Comparison of ENCODE assay signal across 10 mouse cellular contexts in genomic region chr5:88888413-88888700, GRCm38 (mm10). TPM values are rescaled to one million over a fixed set of nuclear protein-coding genes. Genes with fewer than 3 reads are reported as not detected.
A peak's percentile ranks its signal among the peaks of the same experiment; 100 is the strongest.
DNase-seq lines count a peak whose midpoint lies in the region; ATAC-seq and TF ChIP-seq lines count a peak whose summit lies in the region.
"Had no signal": no experiment of that assay in that cellular context is flagged by ENCODE, and none has a peak within 500 bp of the region (broad histone marks: within the 10 kb centered on the region; RNA-seq: fewer than 3 reads in every experiment).

No protein-coding gene starts in this region.

- H3K9ac ChIP-seq in forebrain, embryonic 14.5 days (ENCODE audit: low read length) = no peak overlapping the region
- no peak overlapping the region for H3K9ac ChIP-seq in limb, embryonic 11.5 days (ENCODE audit: low read length)
- 0 out of 2 replicates have a peak overlapping the region, but pooled peaks have one; percentile 67 for H3K9ac ChIP-seq in neural tube, embryonic 14.5 days (replicated peaks; ENCODE audit: low read depth, low read length)
- H3K9ac ChIP-seq: liver, embryonic 14.5 days had no signal

- no peak for ATAC-seq in forebrain, embryonic 14.5 days
- ATAC-seq in limb, embryonic 11.5 days (ENCODE audit: insufficient number of reproducible peaks, low FRiP score, low TSS enrichment, low read depth) = no peak
- no peak for ATAC-seq in neural tube, embryonic 14.5 days (ENCODE audit: low read depth)
- ATAC-seq: Patski had no signal

- H3K36me3 ChIP-seq in forebrain, embryonic 14.5 days (ENCODE audit: control insufficient read depth, insufficient read depth, low read length) = no peaks in the 10 kb centered on the region
- H3K36me3 ChIP-seq in limb, embryonic 11.5 days (ENCODE audit: control insufficient read depth, insufficient read depth, low read length) = no peaks in the 10 kb centered on the region
- H3K36me3 ChIP-seq in neural tube, embryonic 14.5 days (ENCODE audit: control insufficient read depth, insufficient read depth, low read length) = no peaks in the 10 kb centered on the region

- 20% methylated on average over 8 of the region's 8 CpGs for WGBS in lung, adult 2 months
- 29% methylated on average over 8 of the region's 8 CpGs for WGBS in forebrain, embryonic 14.5 days
- WGBS in limb, embryonic 11.5 days = 47% methylated on average over 8 of the region's 8 CpGs
- WGBS in neural tube, embryonic 14.5 days = 43% methylated on average over 8 of the region's 8 CpGs

- no peaks in the 10 kb centered on the region for H3K4me1 ChIP-seq in lung, adult 2 months (ENCODE audit: control insufficient read depth, insufficient read depth, low read length)
- 0 out of 2 replicates have a peak, but pooled peaks cover 4% of the 10 kb centered on the region for H3K4me1 ChIP-seq in forebrain, embryonic 14.5 days (ENCODE audit: control insufficient read depth, insufficient read depth, low read length)
- H3K4me1 ChIP-seq in limb, embryonic 11.5 days (ENCODE audit: control insufficient read depth, insufficient read depth, low read length) = no peaks in the 10 kb centered on the region
- H3K4me1 ChIP-seq in neural tube, embryonic 14.5 days (ENCODE audit: control insufficient read depth, insufficient read depth, low read length) = peaks cover 5% of the 10 kb centered on the region; the same call in 1 of the 2 replicates

- H3K4me3 ChIP-seq in lung, adult 2 months (replicated peaks; ENCODE audit: extremely low read depth, low read depth, low read length) = peak overlapping the region; percentile 2
- peak overlapping the region; percentile 71 for H3K4me3 ChIP-seq in forebrain, embryonic 14.5 days (ENCODE audit: low read depth, low read length)
- 0 out of 2 replicates have a peak overlapping the region, but pooled peaks have one; percentile 69 for H3K4me3 ChIP-seq in limb, embryonic 11.5 days (ENCODE audit: low read depth, low read length)
- H3K4me3 ChIP-seq in neural tube, embryonic 14.5 days (ENCODE audit: low read depth, low read length) = peak overlapping the region; percentile 66

- no peaks in the 10 kb centered on the region for H3K9me3 ChIP-seq in forebrain, embryonic 14.5 days (replicated peaks; ENCODE audit: control insufficient read depth, low read length)
- H3K9me3 ChIP-seq in limb, embryonic 11.5 days (ENCODE audit: control insufficient read depth, low read length) = no peaks in the 10 kb centered on the region
- H3K9me3 ChIP-seq in neural tube, embryonic 14.5 days (ENCODE audit: control insufficient read depth, low read length) = no peaks in the 10 kb centered on the region

- TF ChIP-seq CTCF in lung, adult 2 months (IDR thresholded peaks at IDR 0.05; ENCODE audit: insufficient read depth, low read length) = no peak

- H3K27me3 ChIP-seq in forebrain, embryonic 14.5 days (replicated peaks; ENCODE audit: control insufficient read depth, insufficient read depth, low read length) = 0 out of 2 replicates have a peak, but pooled peaks cover 3% of the 10 kb centered on the region
- H3K27me3 ChIP-seq in limb, embryonic 11.5 days (ENCODE audit: control insufficient read depth, insufficient read depth, low read length) = no peaks in the 10 kb centered on the region
- H3K27me3 ChIP-seq in neural tube, embryonic 14.5 days (ENCODE audit: control insufficient read depth, insufficient read depth, low read length) = peaks cover 6% of the 10 kb centered on the region; the same call in 1 of the 2 replicates
- H3K27me3 ChIP-seq: Patski had no signal

- DNase-seq in lung, adult 2 months = peak; percentile 33
- DNase-seq in lung, postnatal 36 days = no peak
- no peak for DNase-seq in forebrain, embryonic 14.5 days (ENCODE audit: low spot score)
- DNase-seq in limb, embryonic 11.5 days (ENCODE audit: low spot score) = no peak
- DNase-seq in T-cell, adult 2 months (ENCODE audit: low spot score) = no peak
- no peak for DNase-seq in gastrocnemius, postnatal 4 days (ENCODE audit: low spot score in 2 of 2)
- no peak for DNase-seq in right cerebral cortex, postnatal 25 days

- no peak for TF ChIP-seq POLR2A in lung, adult 2 months (IDR thresholded peaks at IDR 0.05; ENCODE audit: borderline replicate concordance, extremely low read depth, low read depth, low read length)

- no peak overlapping the region for H3K27ac ChIP-seq in forebrain, embryonic 14.5 days (ENCODE audit: low read depth, low read length)
- H3K27ac ChIP-seq in limb, embryonic 11.5 days (replicated peaks; ENCODE audit: low read depth, low read length) = no peak overlapping the region
- no peak overlapping the region for H3K27ac ChIP-seq in neural tube, embryonic 14.5 days (ENCODE audit: low read depth, low read length)
- H3K27ac ChIP-seq: liver, embryonic 14.5 days had no signal

- peak overlapping the region; percentile 96 for H3K4me2 ChIP-seq in forebrain, embryonic 14.5 days (ENCODE audit: low read length)
- H3K4me2 ChIP-seq in limb, embryonic 11.5 days (ENCODE audit: low read depth, severe bottlenecking) = peak overlapping the region; percentile 86
- H3K4me2 ChIP-seq in neural tube, embryonic 14.5 days (ENCODE audit: low read depth, low read length) = peak overlapping the region; percentile 96

RNA-seq across cellular contexts. Expression of gene Slc4a4, which starts 1.7 kb away (rescaled TPM):
- polyA plus RNA-seq in lung, adult 2 months (2012; rRNA removed) = 2.7 and 4.8 TPM in 2 replicates
- polyA plus RNA-seq in forebrain, embryonic 14.5 days (2014; fragmentation: Nextera tagmentation; extraction: Ambion mirVana) = 0.98 and 2.2 TPM in 2 replicates
- 1.7 and 1.9 TPM in 2 replicates for polyA plus RNA-seq in limb, embryonic 11.5 days (2014; fragmentation: Nextera tagmentation; extraction: Ambion mirVana)
- polyA plus RNA-seq in neural tube, embryonic 14.5 days (2014; fragmentation: Nextera tagmentation; extraction: Ambion mirVana) = 10.9 and 15.8 TPM in 2 replicates
- 10 to 100 TPM; 12.1 to 17.8 TPM for total RNA-seq in gastrocnemius, postnatal 4 days (2021)

Comparison
In these comparisons a context has a peak if more than half of its experiments do, and no peak if none do; other contexts are left out.
1. H3K4me3 ChIP-seq: peak in every context shown above with its lines; median percentile 71 in forebrain, embryonic 14.5 days; 69 in limb, embryonic 11.5 days; 66 in neural tube, embryonic 14.5 days; 2 in lung, adult 2 months.